Mouse (Mus musculus): ENCODE measurements around the gene Upf3a. TPM values are rescaled to one million over a fixed set of nuclear protein-coding genes. Genes with fewer than 3 reads are reported as not detected.
"Not testable (repeated sequence)": the region's sequence is repeated elsewhere in the genome, so short reads cannot be mapped to it uniquely, and the experiment has no call there.

Upf3a gene
- 40.6 and 42.2 TPM in 2 replicates for polyA plus RNA-seq (2015; fragmentation: Nextera tagmentation; extraction: Ambion mirVana)

DNA sequence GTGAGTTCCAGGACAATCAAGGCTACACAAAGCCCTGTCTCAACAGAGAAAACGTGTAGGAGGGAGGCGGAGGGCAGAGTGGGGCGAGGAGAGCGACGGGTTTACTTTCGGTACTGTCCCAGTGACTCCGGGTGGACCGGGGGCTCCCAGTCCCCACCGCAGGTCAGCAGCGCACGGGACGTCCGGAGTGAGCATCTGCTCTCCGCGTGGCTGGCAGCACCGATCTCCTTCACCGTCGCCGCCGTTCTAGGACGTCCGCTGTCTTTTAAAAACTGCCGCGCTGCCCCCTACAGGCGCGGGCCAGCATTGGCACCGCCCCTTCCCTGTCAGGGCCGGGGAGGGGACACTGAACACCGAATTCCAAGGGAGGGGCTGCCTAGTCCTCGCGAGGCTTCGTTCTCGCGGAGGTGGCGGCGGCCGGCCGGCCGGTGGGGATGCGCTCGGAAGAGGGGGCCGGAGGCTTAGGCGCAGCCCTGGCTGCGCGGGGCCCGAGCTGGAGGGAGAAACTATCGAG, at the start of gene Upf3a:
Gene Upf3a, plus strand, starts transcription at position 366 of the 514 bp plus-strand sequence.
- H3K4me1 ChIP-seq = peaks cover 13% of the 10 kb centered on the region
- H3K27me3 ChIP-seq = no peaks in the 10 kb centered on the region
- H3K27ac ChIP-seq = peak within 1 kb of the TSS; percentile 96
- H3K9me3 ChIP-seq (replicated peaks) = no peaks in the 10 kb centered on the region
- peak within 1 kb of the TSS; percentile 65 for H3K4me3 ChIP-seq
- H3K4me2 ChIP-seq = peak within 1 kb of the TSS; percentile 80
- H3K36me3 ChIP-seq (ENCODE audit: poor library complexity, severe bottlenecking) = peaks cover 34% of the 10 kb centered on the region
- peak within 1 kb of the TSS; percentile 80 for H3K9ac ChIP-seq
- WGBS = under 1% methylated on average over 47 of the region's 47 CpGs
- peak; percentile 95 for ATAC-seq

DNA sequence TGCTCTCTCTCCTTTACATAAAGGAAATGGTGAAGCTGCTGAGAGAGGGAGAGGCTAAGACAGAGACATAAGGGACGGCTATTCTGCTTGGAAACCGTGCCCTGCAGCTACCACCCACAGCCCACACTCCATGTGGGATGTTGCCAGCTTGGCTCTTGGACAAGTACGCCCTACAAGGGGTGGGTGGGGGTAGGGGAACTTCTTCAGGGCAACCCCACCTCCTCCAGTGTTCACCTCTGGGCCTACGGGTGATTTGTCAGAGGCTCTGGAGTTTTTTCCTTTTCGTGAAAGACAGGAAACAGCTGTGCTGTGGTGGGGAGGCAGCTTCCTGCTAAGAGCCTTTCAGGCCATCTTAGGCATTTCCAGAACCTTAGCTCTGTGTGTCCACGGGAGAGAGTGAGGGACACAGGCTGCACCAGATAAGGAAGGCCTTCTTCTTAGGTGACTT, 45.1 kb upstream of the Upf3a start:
- H3K4me1 ChIP-seq = no peaks in the 10 kb centered on the region
- no peak overlapping the region for H3K4me3 ChIP-seq
- H3K4me2 ChIP-seq = no peak overlapping the region
- H3K36me3 ChIP-seq (ENCODE audit: poor library complexity, severe bottlenecking) = no peaks in the 10 kb centered on the region
- 53% methylated on average over 6 of the region's 6 CpGs for WGBS
- no peak for ATAC-seq
- H3K9ac ChIP-seq = no peak overlapping the region
- no peak overlapping the region for H3K27ac ChIP-seq
- no peaks in the 10 kb centered on the region for H3K27me3 ChIP-seq
- no peaks in the 10 kb centered on the region for H3K9me3 ChIP-seq (replicated peaks)

DNA sequence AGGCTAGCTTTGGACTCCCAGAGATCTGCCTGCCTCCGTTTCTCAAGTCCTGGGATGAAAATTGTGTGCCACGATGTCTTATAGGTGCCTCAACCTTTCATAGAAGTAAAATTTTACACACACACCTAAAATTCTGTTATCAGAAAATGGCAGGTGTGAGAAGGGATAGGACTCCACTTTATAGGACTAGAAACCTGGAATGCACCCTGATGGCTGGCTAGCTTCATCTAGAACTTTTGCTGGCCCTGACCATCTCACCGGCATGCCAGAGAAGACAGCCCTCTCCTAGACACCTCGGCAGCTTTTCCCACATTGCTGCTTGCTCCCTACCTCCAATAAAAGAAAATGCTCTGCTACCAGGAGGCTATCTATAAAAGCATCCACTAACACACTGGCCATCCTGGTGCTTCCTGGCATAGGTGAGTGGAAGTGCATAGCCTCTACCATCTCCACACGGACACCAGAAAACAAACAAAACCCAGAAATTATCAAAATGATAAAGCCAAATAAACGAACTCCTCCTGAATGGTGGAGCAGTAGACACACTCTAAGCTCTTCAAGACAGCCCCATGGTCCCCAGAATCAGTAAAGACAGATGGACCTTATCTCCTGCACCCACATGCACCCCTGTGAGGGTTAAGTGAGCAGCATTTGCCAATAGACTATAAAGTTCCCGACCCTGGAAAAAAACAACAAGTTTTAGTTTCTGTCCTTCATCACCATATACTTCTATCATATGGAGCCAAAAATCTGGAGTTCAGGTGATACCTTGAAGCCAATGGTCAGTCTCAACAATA, 44.4 kb upstream of the Upf3a start:
- Histone ChIP-seq H3K27ac (no peak overlapping the region), H3K27me3 (no peaks in the 10 kb centered on the region), H3K4me3 (no peak overlapping the region), H3K9me3 (replicated peaks) (no peaks in the 10 kb centered on the region), H3K4me1 (no peaks in the 10 kb centered on the region), H3K36me3 (ENCODE audit: poor library complexity, severe bottlenecking) (no peaks in the 10 kb centered on the region), H3K4me2 (no peak overlapping the region), H3K9ac (no peak overlapping the region)
- 89% methylated on average over 7 of the region's 7 CpGs for WGBS
- ATAC-seq = no peak

DNA sequence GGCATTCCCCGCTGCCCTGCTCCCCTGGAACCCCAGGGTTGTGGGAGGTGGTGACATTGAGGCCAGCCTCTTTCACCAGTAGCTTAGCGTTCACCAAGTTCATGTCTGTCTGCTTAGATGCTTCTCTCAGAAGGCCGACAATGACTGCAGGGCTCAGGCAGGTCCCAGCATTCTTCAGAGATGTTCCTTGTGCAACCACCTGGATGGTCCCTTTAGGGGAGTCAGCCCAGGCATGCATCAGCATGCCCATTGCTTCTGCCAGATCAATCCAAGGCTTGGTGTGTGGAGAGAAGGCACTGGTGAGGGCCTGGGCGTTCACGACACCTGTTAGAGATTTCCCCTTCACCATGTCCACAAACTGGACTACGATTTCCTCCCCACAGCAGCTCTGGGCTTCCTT, 39.2 kb upstream of the Upf3a start:
- ATAC-seq = not testable (repeated sequence)

DNA sequence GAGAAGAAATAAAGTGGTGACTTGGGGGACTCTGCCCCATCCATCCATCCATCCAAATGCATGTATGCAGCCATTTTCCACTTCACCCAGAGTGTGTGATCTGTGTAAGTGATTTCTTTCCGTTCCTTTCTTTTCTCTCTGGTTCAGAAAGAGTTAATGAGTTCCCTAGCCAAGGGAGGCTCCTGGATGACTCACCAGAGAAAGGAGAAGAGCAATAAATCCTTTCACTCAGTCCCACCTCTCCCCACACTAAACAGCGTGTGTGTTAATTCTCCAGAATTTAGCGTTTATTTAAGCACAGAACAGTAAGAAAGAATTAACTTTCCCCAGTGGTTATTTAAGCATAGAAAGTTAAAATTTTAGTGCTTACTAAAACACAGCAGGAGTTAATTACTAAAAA, 37.8 kb upstream of the Upf3a start:
- Histone ChIP-seq H3K9me3 (replicated peaks) (no peaks in the 10 kb centered on the region), H3K4me1 (no peaks in the 10 kb centered on the region), H3K27ac (no peak overlapping the region), H3K4me2 (no peak overlapping the region), H3K36me3 (ENCODE audit: poor library complexity, severe bottlenecking) (no peaks in the 10 kb centered on the region), H3K27me3 (no peaks in the 10 kb centered on the region), H3K9ac (no peak overlapping the region), H3K4me3 (no peak overlapping the region)
- ATAC-seq = no peak
- WGBS = 34% methylated on average over 3 of the region's 3 CpGs

More for the DNA sequence above, 39.2 kb upstream of the Upf3a start:
- not testable (repeated sequence) for H3K9ac ChIP-seq; H3K9me3 ChIP-seq (replicated peaks); H3K27me3 ChIP-seq; H3K4me2 ChIP-seq; H3K36me3 ChIP-seq (ENCODE audit: poor library complexity, severe bottlenecking); H3K4me1 ChIP-seq; H3K27ac ChIP-seq; H3K4me3 ChIP-seq
- 92% methylated on average over 5 of the region's 6 CpGs for WGBS

DNA sequence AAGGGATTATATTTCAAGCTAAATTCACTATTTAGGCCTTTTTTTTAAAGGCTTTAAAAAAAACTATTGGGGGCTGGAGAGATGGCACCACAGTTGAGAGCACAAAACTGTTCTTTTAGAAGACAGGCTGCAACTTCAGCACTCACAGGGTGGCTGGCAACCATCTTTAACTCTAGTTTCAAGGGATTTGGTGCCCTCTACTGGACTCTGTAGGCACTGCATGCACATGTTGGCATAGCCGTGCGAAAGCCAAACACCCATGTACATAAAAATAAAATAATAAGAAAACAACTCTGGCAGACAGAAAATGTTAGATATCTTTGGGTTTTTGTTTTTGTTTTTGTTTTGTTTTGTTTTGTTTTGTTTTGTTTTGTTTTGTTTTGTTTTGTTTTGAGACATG, 31.7 kb upstream of the Upf3a start:
- Histone ChIP-seq H3K4me3 (no peak overlapping the region), H3K9me3 (replicated peaks) (no peaks in the 10 kb centered on the region), H3K9ac (no peak overlapping the region), H3K27ac (no peak overlapping the region), H3K4me1 (peaks cover 13% of the 10 kb centered on the region), H3K36me3 (ENCODE audit: poor library complexity, severe bottlenecking) (no peaks in the 10 kb centered on the region), H3K4me2 (no peak overlapping the region), H3K27me3 (no peaks in the 10 kb centered on the region)
- WGBS = 27% methylated on average over 2 of the region's 2 CpGs
- no peak for ATAC-seq

DNA sequence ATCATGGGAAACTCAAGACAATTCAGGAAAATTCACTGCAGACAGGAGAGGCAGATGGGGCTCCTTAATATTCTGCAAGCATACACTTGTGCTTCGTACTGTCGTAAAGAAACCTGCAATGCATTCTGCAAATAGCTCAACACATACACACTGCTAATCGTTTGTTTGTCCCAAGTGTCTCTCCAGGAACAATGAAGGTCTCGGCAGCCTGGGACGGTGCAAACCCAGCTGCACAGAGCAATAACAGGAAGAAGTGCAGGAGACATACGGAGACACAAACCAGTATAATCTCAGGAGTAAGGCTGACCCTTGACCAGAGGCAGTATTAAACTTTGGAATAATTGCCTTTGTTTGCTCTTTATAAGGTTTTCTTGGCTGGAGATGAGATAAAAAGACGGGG, 28.9 kb upstream of the Upf3a start:
- no peak for ATAC-seq
- no peak overlapping the region for H3K27ac ChIP-seq
- peaks cover 8% of the 10 kb centered on the region for H3K36me3 ChIP-seq (ENCODE audit: poor library complexity, severe bottlenecking)
- H3K27me3 ChIP-seq = no peaks in the 10 kb centered on the region
- no peak overlapping the region for H3K4me3 ChIP-seq
- H3K4me1 ChIP-seq = peaks cover 22% of the 10 kb centered on the region
- H3K9me3 ChIP-seq (replicated peaks) = no peaks in the 10 kb centered on the region
- H3K9ac ChIP-seq = no peak overlapping the region
- 55% methylated on average over 7 of the region's 7 CpGs for WGBS
- no peak overlapping the region for H3K4me2 ChIP-seq

DNA sequence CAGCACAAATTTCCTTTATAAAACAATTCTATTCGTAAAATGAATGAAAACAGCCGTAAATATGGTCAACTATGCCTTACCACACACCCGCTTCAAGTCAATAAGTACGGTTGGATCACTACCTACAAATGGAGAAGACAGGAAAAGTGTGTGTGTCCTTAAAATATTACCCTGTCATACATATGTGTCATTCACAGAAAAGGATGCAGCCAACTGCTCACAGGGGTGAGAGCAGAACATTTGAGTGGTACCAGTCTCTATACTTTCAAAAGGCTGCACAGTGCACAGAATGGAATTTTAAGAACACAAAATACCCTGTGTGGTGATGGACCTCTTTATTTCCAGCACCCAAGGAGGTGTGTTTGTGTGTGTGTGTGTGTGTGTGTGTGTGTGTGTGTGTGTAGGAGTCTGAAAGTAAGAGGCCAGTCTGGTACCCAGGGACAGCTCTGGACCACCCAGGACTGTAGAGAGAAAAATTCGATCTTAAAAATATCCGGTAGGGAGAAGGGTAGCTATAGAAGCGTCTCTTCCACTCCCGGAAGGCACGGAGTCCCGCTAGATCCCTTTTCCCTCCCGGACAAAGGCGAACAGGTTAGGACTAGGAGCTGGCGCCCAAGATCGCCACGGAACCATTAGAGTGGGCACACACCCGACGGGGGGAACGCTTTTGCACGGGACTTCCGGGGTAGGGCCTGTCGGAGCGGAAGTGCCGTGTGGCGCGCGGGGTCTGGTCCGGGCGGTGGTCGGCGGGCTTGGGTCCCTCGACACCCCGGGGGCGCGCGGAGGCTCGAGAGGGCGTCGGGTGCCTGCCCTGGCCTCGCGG, 28.2 kb upstream of the Upf3a start, which contains the start of gene Cdc16:
Gene Cdc16, plus strand, starts transcription at position 695 of the 823 bp plus-strand sequence.
- 9% methylated on average over 40 of the region's 40 CpGs for WGBS
- peak within 1 kb of the TSS; percentile 61 for H3K27ac ChIP-seq
- H3K27me3 ChIP-seq = no peaks in the 10 kb centered on the region
- ATAC-seq = peak; percentile 98
- H3K36me3 ChIP-seq (ENCODE audit: poor library complexity, severe bottlenecking) = peaks cover 12% of the 10 kb centered on the region
- peak within 1 kb of the TSS; percentile 76 for H3K4me2 ChIP-seq
- H3K4me1 ChIP-seq = peaks cover 22% of the 10 kb centered on the region
- H3K9me3 ChIP-seq (replicated peaks) = no peaks in the 10 kb centered on the region
- H3K4me3 ChIP-seq = peak within 1 kb of the TSS; percentile 88
- peak within 1 kb of the TSS; percentile 89 for H3K9ac ChIP-seq

DNA sequence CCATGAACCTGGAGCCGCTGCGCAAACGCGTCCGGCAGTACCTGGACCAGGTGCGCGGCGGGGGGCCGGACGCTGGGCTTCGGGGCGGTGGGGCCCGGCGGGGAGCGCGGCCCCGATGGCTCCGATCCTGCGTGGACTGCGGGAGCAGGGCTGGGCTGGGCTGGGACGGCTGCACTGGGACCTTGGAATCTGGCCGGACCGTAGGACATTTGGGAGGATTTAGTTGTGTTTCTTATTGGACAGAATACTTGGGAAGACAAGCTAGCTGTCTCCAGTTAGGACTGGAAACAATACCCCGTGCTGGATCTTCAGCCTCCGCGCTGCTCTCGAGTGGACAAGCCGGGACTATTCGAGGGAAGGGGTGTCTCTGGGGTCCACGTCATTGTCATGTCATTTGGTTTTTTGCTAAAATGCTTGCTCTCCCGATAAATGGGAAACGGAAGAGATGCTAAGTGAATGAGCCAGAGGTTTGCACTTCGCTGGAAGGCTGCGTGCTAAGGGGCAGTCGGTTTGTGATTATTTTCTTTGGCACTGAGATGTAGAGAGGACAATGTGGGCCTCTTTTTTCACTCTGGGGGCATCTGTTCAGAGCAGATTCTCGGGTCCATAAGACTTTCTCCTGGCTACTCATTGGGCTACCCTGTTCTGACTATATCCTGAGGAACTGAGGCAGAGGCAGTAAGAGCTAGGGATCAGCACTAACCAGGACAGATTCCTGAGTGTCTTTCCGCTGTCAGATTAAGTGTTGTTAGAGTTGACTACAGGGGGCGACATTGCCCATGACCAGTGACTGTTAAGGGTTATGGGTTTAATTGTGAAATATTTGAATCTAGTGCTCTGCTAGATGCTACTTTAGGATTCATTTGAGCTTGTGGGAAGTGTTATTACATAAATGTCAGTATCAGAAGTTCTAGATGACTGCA, 27.3 kb upstream of the Upf3a start:
- Histone ChIP-seq H3K9ac (peak overlapping the region; percentile 89), H3K4me1 (peaks cover 22% of the 10 kb centered on the region), H3K9me3 (replicated peaks) (no peaks in the 10 kb centered on the region), H3K4me2 (peak overlapping the region; percentile 76), H3K36me3 (ENCODE audit: poor library complexity, severe bottlenecking) (peaks cover 21% of the 10 kb centered on the region), H3K4me3 (peak overlapping the region; percentile 88), H3K27me3 (no peaks in the 10 kb centered on the region), H3K27ac (peak overlapping the region; percentile 61)
- WGBS = under 1% methylated on average over 37 of the region's 38 CpGs
- ATAC-seq = peak; percentile 71

DNA sequence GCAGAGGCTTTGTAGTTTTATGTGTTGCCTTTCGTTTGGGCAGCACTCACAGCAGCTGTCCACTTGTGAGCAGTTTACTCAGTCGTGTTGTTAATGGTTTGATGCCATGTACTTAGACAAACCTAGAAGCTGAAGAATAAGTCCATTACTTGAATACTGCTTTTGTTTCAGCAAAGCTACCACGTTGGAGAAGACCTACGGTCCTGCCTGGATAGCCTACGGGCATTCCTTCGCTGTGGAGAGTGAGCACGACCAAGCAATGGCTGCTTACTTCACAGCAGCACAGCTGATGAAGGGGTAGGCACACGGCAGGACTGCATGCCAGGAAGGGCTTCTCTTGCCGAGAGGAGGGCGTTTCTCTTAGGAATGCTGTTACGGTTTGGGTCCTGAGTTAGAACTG, 16.2 kb upstream of the Upf3a start:
- Histone ChIP-seq H3K27ac (no peak overlapping the region), H3K9ac (no peak overlapping the region), H3K4me3 (no peak overlapping the region), H3K4me2 (no peak overlapping the region), H3K27me3 (no peaks in the 10 kb centered on the region), H3K9me3 (replicated peaks) (no peaks in the 10 kb centered on the region), H3K36me3 (ENCODE audit: poor library complexity, severe bottlenecking) (peaks cover 90% of the 10 kb centered on the region), H3K4me1 (no peaks in the 10 kb centered on the region)
- WGBS = 90% methylated on average over 11 of the region's 11 CpGs
- no peak for ATAC-seq

DNA sequence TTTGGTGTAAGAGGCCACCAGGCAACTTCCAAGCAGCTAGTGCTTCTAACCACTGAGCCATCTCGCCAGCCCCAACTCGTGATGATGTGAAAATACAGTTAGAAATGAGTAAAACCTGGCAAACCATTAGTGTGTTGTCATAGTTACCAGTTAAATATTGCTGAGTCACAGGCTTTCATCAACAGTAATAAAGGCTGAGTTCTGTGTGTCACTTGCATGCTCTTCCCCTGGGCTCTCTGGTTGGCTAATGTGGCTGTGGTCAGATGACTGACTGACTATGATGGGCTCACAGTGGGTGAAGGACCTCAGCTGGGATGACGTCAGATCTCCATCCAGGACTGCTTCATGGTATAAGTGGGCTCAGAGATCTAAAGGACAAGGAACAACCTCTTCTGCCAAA, 4.9 kb upstream of the Upf3a start:
- no peak overlapping the region for H3K27ac ChIP-seq
- no peak overlapping the region for H3K4me3 ChIP-seq
- no peaks in the 10 kb centered on the region for H3K9me3 ChIP-seq (replicated peaks)
- no peaks in the 10 kb centered on the region for H3K27me3 ChIP-seq
- H3K4me2 ChIP-seq = no peak overlapping the region
- peaks cover 9% of the 10 kb centered on the region; the same call in 1 of the 2 replicates for H3K4me1 ChIP-seq
- ATAC-seq = no peak
- peaks cover 61% of the 10 kb centered on the region for H3K36me3 ChIP-seq (ENCODE audit: poor library complexity, severe bottlenecking)
- H3K9ac ChIP-seq = no peak overlapping the region
- WGBS = 82% methylated on average over 3 of the region's 3 CpGs
